Mouse (Mus musculus) CD4-positive, CD25-positive, alpha-beta regulatory T cell, adult 9 weeks (primary cell): ENCODE results near the gene Rbm11. TPM values are rescaled to one million over a fixed set of nuclear protein-coding genes. Genes with fewer than 3 reads are reported as not detected.

Experiments used
- polyA plus RNA-seq: library from polyadenylated mRNA; unstranded; fragments of 100-300 nt; shearing (Covaris generic); gene quantifications from one replicate; pipeline ENCODE4 v1.2.1, GENCODE M21; 2017

Gene Rbm11
- 1.2 TPM for polyA plus RNA-seq

DNA sequence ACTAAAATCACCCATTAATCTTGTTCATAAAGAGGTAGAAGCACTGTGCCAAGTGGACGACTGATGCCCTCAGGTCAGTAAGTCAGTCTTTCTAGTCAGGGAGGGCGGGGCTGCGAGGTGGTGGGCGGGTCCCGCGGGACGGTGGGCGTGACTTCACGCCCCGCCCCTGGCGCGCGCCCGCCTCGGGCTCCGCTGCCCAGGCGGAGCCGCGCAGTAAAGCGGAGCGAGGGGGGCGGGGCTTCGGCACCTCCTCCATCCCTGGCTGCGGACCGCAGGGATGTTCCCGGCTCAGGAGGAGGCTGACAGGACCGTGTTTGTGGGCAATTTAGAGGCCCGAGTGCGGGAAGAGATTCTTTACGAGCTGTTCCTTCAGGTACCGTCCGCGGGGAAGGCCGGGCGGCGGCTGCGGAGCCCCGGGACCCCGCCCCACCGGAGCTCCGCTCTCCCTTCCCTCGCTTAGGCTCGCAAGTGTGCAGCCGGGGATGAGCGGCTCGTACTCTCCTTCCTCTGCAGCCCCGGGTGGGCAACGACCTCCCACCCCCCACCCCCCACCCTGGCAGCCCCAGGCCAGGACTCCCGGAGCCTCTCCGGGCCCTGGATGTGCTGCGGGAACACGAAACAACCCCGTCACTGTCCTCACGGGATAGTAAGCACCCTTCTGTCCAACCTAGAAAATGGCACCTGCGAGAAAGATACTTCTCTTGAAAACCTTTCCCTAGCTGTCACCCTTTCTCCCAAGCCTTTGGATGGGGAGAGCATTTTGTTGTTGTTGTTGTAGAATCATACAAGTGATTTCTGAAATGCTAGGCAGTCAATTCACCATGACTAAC is at the start of gene Rbm11:
Rbm11 (plus strand) TSS at position 174 of the 830 bp plus-strand sequence.

DNA sequence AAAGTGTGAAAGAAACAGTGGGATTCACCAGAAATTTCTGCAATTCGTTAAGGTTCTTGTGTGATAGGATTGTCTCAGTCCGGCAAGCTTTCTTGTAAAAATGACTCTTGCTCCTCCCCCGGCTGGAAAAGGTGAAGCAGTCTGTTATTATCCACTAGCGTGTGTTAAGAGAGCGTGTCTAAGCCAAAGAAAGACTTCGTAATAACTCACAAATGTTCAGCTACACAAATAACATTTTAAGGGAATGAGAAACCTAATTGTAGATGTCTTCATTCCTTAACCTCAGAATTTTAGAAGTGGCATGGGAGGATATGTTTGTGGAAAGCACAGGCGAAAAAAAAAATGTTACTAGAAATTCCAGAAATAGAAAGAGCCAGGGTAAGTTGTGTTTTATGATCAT is 6.7 kb upstream of the Rbm11 start, which contains the start of gene Lipi:
Lipi (minus strand) TSS at position 101 of the 400 bp plus-strand sequence.

Other genes with a start within 250 kb of the Rbm11 start
- not detected for gene Lipi, start 6.8 kb upstream of the Rbm11 start, polyA plus RNA-seq
- 15.9 TPM for gene Hspa13, start 174.3 kb downstream of the Rbm11 start, polyA plus RNA-seq